Mouse (Mus musculus) erythroblast, embryonic 14.5 days (primary cell): Measurements from ENCODE around the gene Hdac1. TPM values are rescaled to one million over a fixed set of nuclear protein-coding genes. Genes with fewer than 3 reads are reported as not detected.

Experiments
- H3K27me3 ChIP-seq: 2 replicates; pipeline ENCODE4 v1.6.1; 2012; ENCODE audit warnings: inconsistent platforms; ENCODE audit not compliant: control insufficient read depth
- H3K36me3 ChIP-seq: 2 replicates; pipeline ENCODE4 v1.6.1; 2012; ENCODE audit warnings: mild to moderate bottlenecking, inconsistent platforms; ENCODE audit not compliant: control insufficient read depth
- H3K4me1 ChIP-seq: 2 replicates; pipeline ENCODE4 v1.6.1; 2012; ENCODE audit warnings: inconsistent platforms; ENCODE audit not compliant: control insufficient read depth
- H3K4me3 ChIP-seq: replicated peaks from 2 replicates; pipeline ENCODE3; 2012; ENCODE audit warnings: moderate library complexity, mild to moderate bottlenecking, inconsistent platforms
- H3K9me3 ChIP-seq: 2 replicates; pipeline ENCODE4 v1.6.1; 2012; ENCODE audit warnings: low read length, inconsistent platforms, mixed read lengths; ENCODE audit not compliant: control insufficient read depth
- GATA1 ChIP-seq: IDR thresholded peaks from 2 replicates; pipeline ENCODE4 v1.6.1; 2012; ENCODE audit warnings: low read length, inconsistent platforms, mixed read lengths
- TAL1 ChIP-seq: IDR thresholded peaks from 3 replicates; pipeline ENCODE4 v1.6.1; 2012; ENCODE audit warnings: low read length, inconsistent platforms, mixed read lengths
- polyA plus RNA-seq: library from polyadenylated mRNA; stranded (reverse); fragments of >175 nt; gene quantifications from 2 replicates; pipeline ENCODE4 v1.2.3, GENCODE M21; 2012

Gene Hdac1
- 9.1 and 9.2 TPM in 2 replicates for polyA plus RNA-seq

DNA sequence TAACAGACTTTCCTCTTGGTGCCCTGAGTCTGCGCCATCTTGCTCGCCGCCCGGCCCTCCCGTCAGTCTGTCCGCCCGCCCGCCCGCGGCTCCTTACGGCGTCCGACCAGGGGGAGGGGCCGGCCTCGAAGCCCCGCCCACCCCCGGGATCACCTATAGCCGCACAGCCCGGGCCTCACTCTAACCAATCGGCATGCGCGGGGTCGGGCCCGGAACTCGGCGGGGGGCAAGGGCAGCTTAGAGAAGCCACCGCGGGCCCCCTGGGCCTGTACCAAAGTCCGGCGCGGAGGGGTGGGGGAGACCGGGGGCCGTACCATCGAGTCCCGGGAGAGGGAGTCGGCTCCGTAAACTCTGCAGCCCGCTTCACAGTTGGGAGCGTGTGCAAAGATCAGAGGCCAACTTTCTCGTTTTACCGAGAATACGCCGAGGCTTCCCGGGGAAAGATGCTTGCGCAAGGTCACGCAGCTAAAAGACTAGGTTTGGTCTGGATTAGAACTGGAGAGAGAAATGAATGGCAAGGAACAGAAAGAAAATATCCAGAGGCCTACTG lies at the start of gene Hdac1:
TSS of gene Hdac1 (minus strand) at position 122 of the 550 bp plus-strand sequence.
- TF ChIP-seq TAL1 (no peak), GATA1 (no peak)
- Histone ChIP-seq H3K9me3 (no peaks in the 10 kb centered on the region), H3K4me1 (peaks cover 51% of the 10 kb centered on the region), H3K36me3 (peaks cover 33% of the 10 kb centered on the region), H3K4me3 (peak within 1 kb of the TSS; percentile 99), H3K27me3 (no peaks in the 10 kb centered on the region)

DNA sequence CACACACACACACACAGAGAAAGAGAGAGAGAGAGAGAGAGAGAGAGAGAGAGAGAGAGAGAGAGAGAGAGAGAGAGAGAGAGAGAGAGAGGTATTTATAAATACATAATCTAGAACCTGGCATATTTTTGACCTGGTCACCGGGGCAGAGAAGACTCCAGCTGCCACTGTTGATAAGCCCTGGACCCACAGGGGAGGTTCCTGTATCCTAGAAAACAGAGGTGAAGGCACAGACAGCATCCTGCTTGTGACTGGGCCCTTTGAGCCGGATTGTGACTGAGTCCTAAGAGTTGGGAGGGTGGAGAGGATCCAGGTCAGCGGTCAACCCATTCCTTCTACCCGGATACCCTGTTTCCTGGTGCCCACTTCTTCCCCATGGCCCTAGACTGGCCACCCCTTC lies 46.4 kb upstream of the Hdac1 start:
- TF ChIP-seq GATA1 = peak; percentile 29; the same call in 1 of the 2 replicates
- peak; percentile 60 for TF ChIP-seq TAL1
- no peaks in the 10 kb centered on the region for H3K27me3 ChIP-seq
- H3K4me3 ChIP-seq = peak overlapping the region; percentile 6
- H3K4me1 ChIP-seq = peaks cover 36% of the 10 kb centered on the region
- no peaks in the 10 kb centered on the region for H3K9me3 ChIP-seq
- peaks cover 45% of the 10 kb centered on the region for H3K36me3 ChIP-seq

DNA sequence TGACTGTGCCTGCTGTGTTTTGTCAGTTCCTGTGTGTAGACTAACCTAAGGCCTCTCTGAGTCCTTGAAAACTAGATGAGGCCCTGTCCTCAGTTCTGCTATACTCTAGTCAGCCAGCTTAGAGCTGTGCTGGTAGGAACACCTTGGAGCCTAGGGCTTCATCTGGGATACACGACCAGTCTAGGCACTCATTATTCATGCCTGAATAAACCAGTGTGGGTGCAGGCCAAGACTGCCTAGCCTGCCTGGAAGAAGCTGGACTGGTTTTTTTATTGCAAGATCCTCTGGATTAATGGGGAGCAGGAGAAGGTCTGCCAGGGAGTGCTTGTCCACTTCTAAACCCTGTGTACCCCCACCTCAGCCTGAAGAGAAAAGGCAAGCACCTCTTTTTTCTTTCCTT lies 44.4 kb upstream of the Hdac1 start:
- Histone ChIP-seq H3K9me3 (no peaks in the 10 kb centered on the region), H3K4me1 (peaks cover 39% of the 10 kb centered on the region), H3K4me3 (no peak overlapping the region), H3K36me3 (peaks cover 26% of the 10 kb centered on the region), H3K27me3 (no peaks in the 10 kb centered on the region)
- TF ChIP-seq TAL1 = no peak
- TF ChIP-seq GATA1 = no peak

DNA sequence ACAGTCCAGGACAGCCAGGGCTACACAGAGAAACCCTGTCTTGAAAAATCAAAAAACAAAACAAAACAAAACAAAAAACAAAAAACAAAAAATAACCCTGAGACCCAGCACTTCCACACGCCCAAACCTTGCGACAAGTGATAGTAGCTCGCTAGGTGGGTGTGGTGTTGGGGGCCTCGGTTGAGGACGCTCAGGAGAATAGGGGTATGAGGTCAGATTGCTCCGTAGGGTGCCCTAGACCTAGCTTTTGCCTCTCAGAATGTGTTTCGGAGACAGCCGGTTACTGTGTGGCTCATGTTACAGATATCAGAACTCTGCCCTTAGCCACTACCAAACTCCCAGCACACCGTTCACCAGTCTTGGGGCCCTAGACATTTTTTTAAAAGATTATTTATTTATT lies 43.3 kb upstream of the Hdac1 start:
- Histone ChIP-seq H3K36me3 (peaks cover 14% of the 10 kb centered on the region), H3K9me3 (no peaks in the 10 kb centered on the region), H3K4me3 (peak overlapping the region; percentile 63), H3K27me3 (no peaks in the 10 kb centered on the region), H3K4me1 (peaks cover 39% of the 10 kb centered on the region)
- TF ChIP-seq TAL1 (no peak), GATA1 (no peak)

DNA sequence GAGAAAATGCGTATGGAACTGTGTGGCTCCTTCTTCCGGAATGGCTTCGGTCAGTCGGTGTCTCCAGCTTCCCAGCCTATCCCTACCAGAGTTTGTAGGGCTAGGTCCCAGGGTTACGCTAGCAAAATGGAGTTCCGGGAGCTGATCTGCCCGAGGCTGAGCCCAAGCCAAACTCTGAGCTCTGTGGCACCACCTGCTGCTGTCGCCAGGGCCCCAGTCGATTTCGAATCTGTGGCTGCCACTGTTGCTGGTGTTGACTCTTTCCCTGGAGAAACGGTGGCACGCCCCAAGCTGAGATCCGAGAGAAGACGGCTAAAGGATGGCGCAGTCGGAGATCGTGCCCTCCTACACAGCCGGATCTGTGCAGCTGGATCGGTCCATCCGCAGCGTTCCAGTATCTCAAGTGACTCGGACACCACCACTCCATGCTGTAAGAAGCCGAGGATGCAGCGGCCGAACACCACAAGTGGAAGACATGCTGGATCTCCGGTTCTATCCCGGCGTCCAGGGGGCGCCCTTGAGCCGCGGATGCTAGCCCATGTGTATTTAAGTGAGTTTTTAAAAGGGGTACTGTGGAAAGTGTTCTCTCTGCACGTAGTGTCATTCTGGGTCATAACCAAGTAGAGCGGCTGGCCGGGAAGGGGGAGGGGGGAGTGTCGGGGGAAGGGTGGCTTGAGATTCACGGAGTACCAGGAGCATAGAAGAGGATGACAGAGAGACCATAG lies 42.5 kb upstream of the Hdac1 start:
- H3K9me3 ChIP-seq = no peaks in the 10 kb centered on the region
- no peaks in the 10 kb centered on the region for H3K27me3 ChIP-seq
- peak overlapping the region; percentile 63 for H3K4me3 ChIP-seq
- TF ChIP-seq GATA1 (no peak), TAL1 (no peak)
- H3K4me1 ChIP-seq = peaks cover 37% of the 10 kb centered on the region
- H3K36me3 ChIP-seq = peaks cover 7% of the 10 kb centered on the region

DNA sequence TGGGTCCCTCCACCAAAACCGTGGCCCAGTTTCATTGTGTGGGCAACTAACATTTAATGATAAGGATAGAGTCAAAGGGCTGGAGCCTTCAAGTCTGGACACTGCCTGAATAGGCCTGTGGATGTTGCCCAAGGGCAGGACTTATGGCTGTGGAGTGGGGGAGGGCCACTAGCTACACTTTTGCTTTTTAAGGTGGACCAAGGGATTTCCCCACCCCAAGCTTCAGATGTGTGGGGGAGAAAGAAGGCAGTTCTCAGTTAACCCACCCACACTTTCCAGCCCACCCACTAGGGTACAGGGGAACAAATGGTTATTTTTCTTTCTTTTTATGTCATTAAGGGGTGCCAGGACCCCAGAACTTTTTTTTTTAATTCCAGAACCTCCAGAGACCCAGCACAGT lies 41.9 kb upstream of the Hdac1 start:
- no peaks in the 10 kb centered on the region for H3K9me3 ChIP-seq
- no peaks in the 10 kb centered on the region for H3K27me3 ChIP-seq
- TF ChIP-seq GATA1 (no peak), TAL1 (no peak)
- peaks cover 31% of the 10 kb centered on the region for H3K4me1 ChIP-seq
- no peak overlapping the region for H3K4me3 ChIP-seq
- peaks cover 3% of the 10 kb centered on the region for H3K36me3 ChIP-seq

DNA sequence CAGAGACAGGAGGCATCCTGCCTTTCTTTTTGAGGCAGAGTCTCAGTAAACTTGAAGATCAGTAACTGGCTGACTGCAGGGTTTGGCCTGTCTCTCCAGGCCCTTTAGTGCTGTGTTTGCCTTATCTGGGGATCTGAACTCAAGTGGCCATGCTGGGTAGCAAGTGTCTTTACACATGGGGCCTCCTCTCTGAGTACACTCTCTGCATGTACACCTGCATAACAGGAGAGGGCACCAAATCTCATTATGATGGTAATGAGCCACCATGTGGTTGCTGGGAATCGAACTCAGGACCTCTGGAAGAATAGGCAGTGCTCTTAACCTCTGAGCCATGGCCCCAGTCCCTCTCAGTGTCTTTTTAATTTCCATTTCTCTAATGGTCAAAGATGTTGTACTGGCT lies 39.7 kb upstream of the Hdac1 start:
- no peaks in the 10 kb centered on the region for H3K9me3 ChIP-seq
- no peaks in the 10 kb centered on the region for H3K36me3 ChIP-seq
- peaks cover 18% of the 10 kb centered on the region for H3K4me1 ChIP-seq
- H3K4me3 ChIP-seq = no peak overlapping the region
- peaks cover 11% of the 10 kb centered on the region for H3K27me3 ChIP-seq
- TF ChIP-seq GATA1 (peak; percentile 43), TAL1 (no peak)

DNA sequence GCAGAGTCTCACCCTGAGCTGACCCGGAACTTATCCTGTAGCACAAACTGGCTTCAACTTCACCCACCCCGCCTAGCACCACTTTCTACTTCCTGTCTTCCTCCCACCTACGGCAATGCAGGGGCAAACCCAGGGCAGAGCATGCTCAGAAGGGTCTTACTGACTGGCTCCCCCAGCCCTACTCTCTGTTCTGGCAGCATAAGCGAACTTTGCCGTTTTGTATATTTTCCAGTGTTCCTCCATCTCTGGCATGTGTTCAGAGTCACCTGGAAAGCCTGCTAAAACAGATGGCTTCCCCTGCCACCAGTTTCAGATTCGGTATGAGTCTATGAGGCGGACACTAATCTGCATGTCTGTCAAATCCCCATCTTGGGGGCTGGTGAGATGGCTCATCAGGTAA lies 37.8 kb upstream of the Hdac1 start:
- no peaks in the 10 kb centered on the region for H3K9me3 ChIP-seq
- no peaks in the 10 kb centered on the region for H3K36me3 ChIP-seq
- peaks cover 25% of the 10 kb centered on the region for H3K27me3 ChIP-seq
- peaks cover 20% of the 10 kb centered on the region for H3K4me1 ChIP-seq
- no peak overlapping the region for H3K4me3 ChIP-seq
- TF ChIP-seq GATA1 (no peak), TAL1 (no peak)

DNA sequence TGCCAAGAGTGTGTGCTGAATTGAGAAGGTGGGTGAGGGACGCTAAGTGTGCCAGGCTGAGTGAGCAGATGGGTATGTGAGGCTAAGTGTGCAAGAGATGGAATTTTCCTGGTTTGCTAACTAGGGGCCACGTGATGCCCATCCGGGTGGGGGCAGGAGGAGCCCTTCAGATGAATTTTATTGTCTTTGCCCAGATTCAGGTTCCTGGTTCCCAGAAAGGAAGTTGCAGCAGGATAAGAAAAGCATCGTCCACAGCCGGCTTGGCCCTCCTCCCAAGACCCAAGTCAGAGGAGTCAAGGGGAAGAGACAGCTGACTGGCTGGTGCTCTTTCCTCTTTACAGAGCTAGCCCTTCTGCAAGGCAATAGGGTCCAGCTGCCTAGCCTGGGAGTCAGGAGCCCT lies 36.0 kb upstream of the Hdac1 start, which contains the start of gene Fam167b:
TSS of gene Fam167b (minus strand) at position 84 of the 400 bp plus-strand sequence.
- Histone ChIP-seq H3K4me1 (peaks cover 16% of the 10 kb centered on the region), H3K36me3 (no peaks in the 10 kb centered on the region), H3K4me3 (no peak within 1 kb of the TSS), H3K9me3 (no peaks in the 10 kb centered on the region), H3K27me3 (peaks cover 32% of the 10 kb centered on the region)
- TF ChIP-seq GATA1 (no peak), TAL1 (no peak)

DNA sequence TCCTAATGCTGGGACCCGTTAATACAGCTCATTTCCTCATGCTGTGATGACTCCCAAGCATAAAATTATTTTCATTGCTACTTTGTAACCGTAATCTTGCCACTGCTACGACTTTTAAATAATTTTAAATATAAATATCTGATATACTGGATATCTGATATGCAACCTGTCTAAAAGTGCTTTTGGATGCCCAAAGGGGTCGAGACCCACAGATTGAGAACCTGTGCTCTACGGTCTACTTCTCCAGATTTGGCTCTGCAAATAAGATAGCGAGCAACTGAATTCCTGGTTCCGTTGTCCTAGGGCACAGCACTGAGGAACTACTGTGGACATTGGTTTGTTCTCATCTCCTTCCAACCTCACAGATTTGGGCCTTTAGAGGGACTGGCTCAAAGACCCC lies 35.2 kb upstream of the Hdac1 start:
- TF ChIP-seq GATA1 (no peak), TAL1 (no peak)
- H3K4me3 ChIP-seq = no peak overlapping the region
- H3K27me3 ChIP-seq = peaks cover 40% of the 10 kb centered on the region
- peaks cover 16% of the 10 kb centered on the region for H3K4me1 ChIP-seq
- no peaks in the 10 kb centered on the region for H3K36me3 ChIP-seq
- no peaks in the 10 kb centered on the region for H3K9me3 ChIP-seq
